Mouse (Mus musculus) MEL (cell line): ENCODE measurements around the gene Itga10. TPM values are rescaled to one million over a fixed set of nuclear protein-coding genes. Genes with fewer than 3 reads are reported as not detected.

Source experiments
- DNase-seq: peaks from one replicate; pipeline ENCODE4 v3.0.0; 2011; ENCODE audit warnings: low read depth, low spot score
- H3K27ac ChIP-seq: 2 replicates; pipeline ENCODE4 v1.5.1; 2012; ENCODE audit warnings: low read depth, mild to moderate bottlenecking, control low read depth, low read length, moderate library complexity; ENCODE audit not compliant: control insufficient read depth
- H3K27me3 ChIP-seq, 2 experiments: fragments of 150-350 bp in 1 of 2; sonication (generic) in 1 of 2; 2 replicates each; pipeline ENCODE4 v1.6.1; 2012; ENCODE audit warnings: low read length in 2 of 2, mild to moderate bottlenecking in 2 of 2, improper control_type of control experiment in 1 of 2, moderate library complexity in 1 of 2; ENCODE audit not compliant: insufficient read depth in 2 of 2, control insufficient read depth in 1 of 2
- H3K36me3 ChIP-seq, 2 experiments: 2 replicates each; pipeline ENCODE4 v1.6.1; 2012 to 2014; ENCODE audit warnings: low read length in 2 of 2, improper control_type of control experiment in 1 of 2, inconsistent platforms in 1 of 2, mild to moderate bottlenecking in 1 of 2; ENCODE audit not compliant: insufficient read depth in 2 of 2, control insufficient read depth in 1 of 2
- H3K4me1 ChIP-seq, 2 experiments: fragments of 150-350 bp in 1 of 2; sonication (generic) in 1 of 2; 2 replicates each; pipeline ENCODE4 v1.6.1; 2012; ENCODE audit warnings: low read length in 2 of 2, improper control_type of control experiment in 1 of 2, mild to moderate bottlenecking in 1 of 2; ENCODE audit not compliant: insufficient read depth in 2 of 2, control insufficient read depth in 1 of 2
- H3K4me3 ChIP-seq, 2 experiments: fragments of 150-350 bp in 1 of 2; sonication (generic) in 1 of 2; 2 replicates each; pipeline ENCODE4 v1.5.1; 2012; ENCODE audit warnings: low read depth in 2 of 2, low read length in 2 of 2, mild to moderate bottlenecking in 2 of 2, moderate library complexity in 2 of 2, control low read depth in 1 of 2, improper control_type of control experiment in 1 of 2; ENCODE audit not compliant: control insufficient read depth in 1 of 2, insufficient read depth in 1 of 2
- H3K79me2 ChIP-seq: 2 replicates; pipeline ENCODE4 v1.6.1; 2012; ENCODE audit warnings: mild to moderate bottlenecking, low read length, moderate library complexity; ENCODE audit not compliant: control insufficient read depth, poor library complexity, insufficient read depth
- H3K9ac ChIP-seq: 2 replicates; pipeline ENCODE4 v1.6.1; 2012; ENCODE audit warnings: low read depth, mild to moderate bottlenecking, control low read depth, low read length, moderate library complexity; ENCODE audit not compliant: control insufficient read depth, poor library complexity, severe bottlenecking
- H3K9me3 ChIP-seq: fragments of 150-350 bp; sonication (generic); replicated peaks from 2 replicates; pipeline ENCODE4 v1.6.1; 2012; ENCODE audit warnings: mild to moderate bottlenecking, low read length, improper control_type of control experiment, moderate library complexity; ENCODE audit not compliant: insufficient read depth
- BHLHE40 ChIP-seq: IDR thresholded peaks from 2 replicates; pipeline ENCODE4 v1.6.1; 2012; ENCODE audit warnings: low read depth, mild to moderate bottlenecking, inconsistent platforms, low read length, improper control_type of control experiment, borderline replicate concordance
- CHD1 ChIP-seq: IDR thresholded peaks from 2 replicates; pipeline ENCODE4 v1.6.1; 2012; ENCODE audit warnings: low read depth, mild to moderate bottlenecking, inconsistent platforms, low read length, improper control_type of control experiment
- CHD2 ChIP-seq: IDR thresholded peaks from 2 replicates; pipeline ENCODE4 v1.6.1; 2011; ENCODE audit warnings: low read length, improper control_type of control experiment
- CTCF ChIP-seq, 3 experiments: IDR thresholded peaks in 2 of 3; conservative IDR thresholded peaks in 1 of 3; 2 replicates each; pipeline ENCODE4 v1.5.1; 2011 to 2012; ENCODE audit warnings: low read length in 3 of 3, low read depth in 2 of 3, mild to moderate bottlenecking in 2 of 3, improper control_type of control experiment in 1 of 3, inconsistent platforms in 1 of 3, mixed read lengths in 1 of 3, moderate library complexity in 1 of 3; ENCODE audit not compliant: control insufficient read depth in 1 of 3, insufficient read depth in 1 of 3, poor library complexity in 1 of 3, severe bottlenecking in 1 of 3
- EP300 ChIP-seq, 2 experiments: IDR thresholded peaks; 2 replicates each; pipeline ENCODE4 v1.6.1; 2011; ENCODE audit warnings: improper control_type of control experiment in 2 of 2, low read length in 2 of 2, low read depth in 1 of 2, mild to moderate bottlenecking in 1 of 2
- GABPA ChIP-seq: IDR thresholded peaks from 2 replicates; pipeline ENCODE4 v1.6.1; 2012; ENCODE audit warnings: low read depth, mild to moderate bottlenecking, inconsistent platforms, low read length, improper control_type of control experiment, moderate library complexity
- GATA1 ChIP-seq: IDR thresholded peaks from 2 replicates; pipeline ENCODE4 v1.6.1; 2011; ENCODE audit warnings: low read depth, low read length, improper control_type of control experiment
- MAZ ChIP-seq: IDR thresholded peaks from 2 replicates; pipeline ENCODE4 v1.6.1; 2012; ENCODE audit warnings: low read depth, mild to moderate bottlenecking, inconsistent platforms, low read length, improper control_type of control experiment
- MEF2A ChIP-seq: IDR thresholded peaks from 2 replicates; pipeline ENCODE4 v1.6.1; 2014; ENCODE audit warnings: low read depth, mild to moderate bottlenecking, inconsistent platforms, low read length, improper control_type of control experiment; ENCODE audit not compliant: poor library complexity, insufficient replicate concordance, severe bottlenecking; ENCODE audit errors: extremely low read depth
- MYB ChIP-seq: IDR thresholded peaks from 2 replicates; pipeline ENCODE4 v1.6.1; 2011; ENCODE audit warnings: mild to moderate bottlenecking, low read depth, low read length, improper control_type of control experiment
- MYC ChIP-seq: IDR thresholded peaks from 2 replicates; pipeline ENCODE4 v1.6.1; 2011; ENCODE audit warnings: low read depth, mild to moderate bottlenecking, low read length, improper control_type of control experiment, moderate library complexity
- NELFE ChIP-seq: IDR thresholded peaks from 2 replicates; pipeline ENCODE4 v1.6.1; 2011; ENCODE audit warnings: low read depth, low read length, improper control_type of control experiment
- NRF1 ChIP-seq: IDR thresholded peaks from 2 replicates; pipeline ENCODE4 v1.6.1; 2014; ENCODE audit warnings: low read depth, mild to moderate bottlenecking, inconsistent platforms, low read length, improper control_type of control experiment, moderate library complexity; ENCODE audit not compliant: poor library complexity, insufficient read depth, severe bottlenecking
- POLR2AphosphoS5 ChIP-seq: IDR thresholded peaks from 2 replicates; pipeline ENCODE4 v1.6.1; 2012; ENCODE audit warnings: low read depth, borderline replicate concordance, mild to moderate bottlenecking, inconsistent platforms, low read length, moderate library complexity, mixed read lengths
- RAD21 ChIP-seq: IDR thresholded peaks from 2 replicates; pipeline ENCODE4 v1.6.1; 2011; ENCODE audit warnings: mild to moderate bottlenecking, low read depth, low read length, improper control_type of control experiment
- SIN3A ChIP-seq: IDR thresholded peaks from 2 replicates; pipeline ENCODE4 v1.6.1; 2012; ENCODE audit warnings: low read length, improper control_type of control experiment, inconsistent platforms
- SMC3 ChIP-seq: IDR thresholded peaks from 2 replicates; pipeline ENCODE4 v1.6.1; 2011; ENCODE audit warnings: low read depth, low read length, improper control_type of control experiment
- TAL1 ChIP-seq: IDR thresholded peaks from 2 replicates; pipeline ENCODE4 v1.6.1; 2012; ENCODE audit warnings: mild to moderate bottlenecking, inconsistent platforms, low read length, moderate library complexity, mixed read lengths
- TBP ChIP-seq: IDR thresholded peaks from 2 replicates; pipeline ENCODE4 v1.8.0; 2011; ENCODE audit warnings: low read depth, low read length, improper control_type of control experiment
- TCF12 ChIP-seq: IDR thresholded peaks from 2 replicates; pipeline ENCODE4 v1.6.1; 2014; ENCODE audit warnings: low read depth, mild to moderate bottlenecking, inconsistent platforms, low read length, improper control_type of control experiment, moderate library complexity
- USF2 ChIP-seq, 2 experiments: IDR thresholded peaks; 2 replicates each; pipeline ENCODE4 v1.6.1; 2011 to 2012; ENCODE audit warnings: improper control_type of control experiment in 2 of 2, low read length in 2 of 2, borderline replicate concordance in 1 of 2, inconsistent platforms in 1 of 2, low read depth in 1 of 2, mild to moderate bottlenecking in 1 of 2; ENCODE audit not compliant: insufficient read depth in 1 of 2
- polyA plus RNA-seq, 2 experiments: library from polyadenylated mRNA; stranded (reverse) in 1 of 2; unstranded in 1 of 2; fragments of >175 nt in 1 of 2; fragments of >200 nt in 1 of 2; gene quantifications; 2 replicates each; pipeline versions ENCODE4 v1.2.1 to v1.2.4; 2012; ENCODE audit warnings: low replicate concordance in 2 of 2, low read depth in 1 of 2; ENCODE audit not compliant: insufficient read length in 2 of 2, insufficient read depth in 1 of 2, missing spikeins in 1 of 2
- total RNA-seq: library from RNA; depleted of rRNA; stranded (reverse); fragments of 300-350 nt; gene quantifications from 2 replicates; pipeline ENCODE4 v1.2.3, GENCODE M21; 2012

The Itga10 gene
- total and polyA plus RNA-seq, 3 experiments, result 1.0 to 2.9 TPM; not detected in 1

DNA sequence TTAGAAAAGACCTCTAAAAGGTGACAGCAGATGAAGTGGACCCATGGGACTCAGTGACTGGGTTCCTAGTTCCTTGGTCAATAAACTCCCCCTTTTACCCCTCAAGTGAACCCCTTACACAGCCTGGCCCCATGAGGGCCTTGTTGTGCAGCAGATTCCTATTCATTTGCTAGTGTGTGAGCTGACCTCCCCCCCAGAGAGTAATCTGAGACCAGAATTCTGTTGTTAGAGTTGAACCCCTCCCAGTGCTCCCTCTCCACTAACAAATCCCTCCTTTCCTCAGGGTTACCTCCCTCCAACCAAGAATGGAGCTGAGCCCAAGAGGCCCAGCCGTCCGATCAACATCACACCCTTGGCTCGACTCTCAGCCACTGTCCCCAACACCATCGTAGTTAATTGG lies 55.6 kb downstream of the Itga10 start:
- Histone ChIP-seq H3K79me2 (peaks cover 3% of the 10 kb centered on the region; the same call in 1 of the 2 replicates), H3K4me1 (peaks cover 3 to 6% of the 10 kb centered on the region in 2 experiments; a peak in 3 of 4 replicates), H3K27me3 (no peaks in the 10 kb centered on the region), H3K27ac (no peak overlapping the region), H3K9me3 (no peaks in the 10 kb centered on the region), H3K4me3 (no peak overlapping the region), H3K36me3 (peaks cover 0 to 3% of the 10 kb centered on the region in 2 experiments; a peak in 2 of 4 replicates), H3K9ac (no peak overlapping the region)
- DNase-seq, result no peak
- TF ChIP-seq SIN3A (no peak), CHD1 (no peak), GATA1 (no peak), TCF12 (no peak), GABPA (no peak), POLR2AphosphoS5 (no peak), MYB (no peak), USF2 (IDR thresholded peaks at IDR 0.05; ENCODE audit: borderline replicate concordance in 1 of 2, insufficient read depth in 1 of 2, low read depth in 1 of 2, low read length in 2 of 2) (no peak), TBP (no peak), BHLHE40 (no peak), CTCF (IDR thresholded peaks at IDR 0.05 in 2 of 3, conservative IDR thresholded peaks at IDR 0.05 in 1 of 3; ENCODE audit: control insufficient read depth in 1 of 3, insufficient read depth in 1 of 3, low read depth in 2 of 3, low read length in 3 of 3, poor library complexity in 1 of 3, severe bottlenecking in 1 of 3) (no peak), MEF2A (no peak), MAZ (no peak), NRF1 (no peak), EP300 (IDR thresholded peaks at IDR 0.05; ENCODE audit: low read depth in 1 of 2, low read length in 2 of 2) (no peak), MYC (no peak), TAL1 (no peak)

DNA sequence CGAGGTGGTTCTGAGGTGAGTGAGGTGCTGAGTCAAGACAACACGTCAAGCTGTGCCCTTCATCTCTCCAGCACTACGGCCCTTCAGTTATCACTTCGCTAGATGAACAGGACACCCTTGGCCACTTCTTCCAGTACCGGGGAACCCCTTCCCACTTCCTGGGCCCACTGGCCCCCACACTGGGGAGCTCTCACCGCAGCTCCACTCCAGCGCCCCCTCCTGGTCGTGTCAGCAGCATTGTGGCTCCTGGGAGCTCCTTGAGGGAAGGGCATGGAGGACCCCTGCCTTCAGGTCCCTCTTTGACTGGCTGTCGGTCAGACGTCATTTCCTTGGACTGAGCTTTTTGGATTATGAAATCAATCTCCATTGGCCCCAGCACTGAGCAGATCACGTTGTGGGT lies 59.4 kb downstream of the Itga10 start:
- peaks cover 0 to 12% of the 10 kb centered on the region in 2 experiments; a peak in 2 of 4 replicates for H3K4me1 ChIP-seq
- no peak for TF ChIP-seq TCF12
- TF ChIP-seq NELFE, result no peak
- no peak for TF ChIP-seq CHD2
- peak; percentile 59 for TF ChIP-seq SMC3
- TF ChIP-seq RAD21, result peak; percentile 27
- TF ChIP-seq CTCF (IDR thresholded peaks at IDR 0.05 in 2 of 3, conservative IDR thresholded peaks at IDR 0.05 in 1 of 3; ENCODE audit: control insufficient read depth in 1 of 3, insufficient read depth in 1 of 3, low read depth in 2 of 3, low read length in 3 of 3, poor library complexity in 1 of 3, severe bottlenecking in 1 of 3), result peak; percentile 77 to 91 (median 87)
- TF ChIP-seq USF2 (IDR thresholded peaks at IDR 0.05; ENCODE audit: borderline replicate concordance in 1 of 2, insufficient read depth in 1 of 2, low read depth in 1 of 2, low read length in 2 of 2), result no peak
- TF ChIP-seq, all 39 proteins: peak for 3
- H3K36me3 ChIP-seq, result peaks cover 0 to 3% of the 10 kb centered on the region in 2 experiments; a peak in 1 of 4 replicates
- no peak overlapping the region for H3K9ac ChIP-seq
- no peaks in the 10 kb centered on the region for H3K9me3 ChIP-seq
- H3K27ac ChIP-seq, result no peak overlapping the region
- peak; percentile 51 for DNase-seq
- no peaks in the 10 kb centered on the region for H3K27me3 ChIP-seq
- H3K4me3 ChIP-seq, result no peak overlapping the region
- H3K79me2 ChIP-seq, result no peaks in the 10 kb centered on the region; the same call in 1 of the 2 replicates
